Mouse (Mus musculus) intestine, embryonic 15.5 days (tissue): ENCODE measurements at regions not wholly inside any gene's neighbourhood (a gene's known extent, or its start where the extent isn't known, plus 50 kb on each side); places are given as distances from the start of the nearest gene placed in this dataset.
A peak's percentile ranks its signal among the peaks of the same experiment; 100 is the strongest.
"Not testable (repeated sequence)": the region's sequence is repeated elsewhere in the genome, so short reads cannot be mapped to it uniquely, and the experiment has no call there.

Experiments used
- ATAC-seq: fragments of 200-750 bp; cut with Nextera tagmentation; 2 replicates; pipeline ENCODE4 v1.8.0; 2017; ENCODE audit warnings: moderate TSS enrichment, moderate library complexity
- H3K27ac ChIP-seq: fragments of 300-500 bp; sonication (generic); 2 replicates; pipeline ENCODE4 v1.5.1; 2015; ENCODE audit warnings: mild to moderate bottlenecking, inconsistent platforms
- H3K27me3 ChIP-seq: fragments of 300-500 bp; sonication (generic); replicated peaks from 2 replicates; pipeline ENCODE4 v1.6.1; 2015; ENCODE audit warnings: inconsistent platforms
- H3K36me3 ChIP-seq: fragments of 300-500 bp; sonication (generic); 2 replicates; pipeline ENCODE4 v1.6.1; 2015; ENCODE audit warnings: inconsistent platforms
- H3K4me1 ChIP-seq: fragments of 300-500 bp; sonication (generic); replicated peaks from 2 replicates; pipeline ENCODE4 v1.6.1; 2015; ENCODE audit warnings: inconsistent platforms
- H3K4me2 ChIP-seq: fragments of 300-500 bp; sonication (generic); replicated peaks from 2 replicates; pipeline ENCODE4 v1.6.1; 2015; ENCODE audit warnings: mild to moderate bottlenecking, inconsistent platforms
- H3K4me3 ChIP-seq: fragments of 300-500 bp; sonication (generic); replicated peaks from 2 replicates; pipeline ENCODE4 v1.5.1; 2015; ENCODE audit warnings: inconsistent platforms
- H3K9ac ChIP-seq: fragments of 300-500 bp; sonication (generic); 2 replicates; pipeline ENCODE4 v1.6.1; 2015; ENCODE audit warnings: inconsistent platforms
- H3K9me3 ChIP-seq: fragments of 300-500 bp; sonication (generic); 2 replicates; pipeline ENCODE4 v1.6.1; 2016; ENCODE audit warnings: inconsistent platforms
- WGBS: fragments of 180-500 bp; shearing (Covaris S2); methylation state at CpG from one replicate; pipeline ENCODE4 v1.1.7; 2015; 5-methylcytosine and 5-hydroxymethylcytosine counted together

- 53% methylated on average over 1 of the region's 1 CpGs for WGBS
- no peak overlapping the region for H3K4me2 ChIP-seq
Measured at GRCm38 (mm10) chr2:53276435-53276834, 84.9 kb downstream of the Arl6ip6 start.

DNA sequence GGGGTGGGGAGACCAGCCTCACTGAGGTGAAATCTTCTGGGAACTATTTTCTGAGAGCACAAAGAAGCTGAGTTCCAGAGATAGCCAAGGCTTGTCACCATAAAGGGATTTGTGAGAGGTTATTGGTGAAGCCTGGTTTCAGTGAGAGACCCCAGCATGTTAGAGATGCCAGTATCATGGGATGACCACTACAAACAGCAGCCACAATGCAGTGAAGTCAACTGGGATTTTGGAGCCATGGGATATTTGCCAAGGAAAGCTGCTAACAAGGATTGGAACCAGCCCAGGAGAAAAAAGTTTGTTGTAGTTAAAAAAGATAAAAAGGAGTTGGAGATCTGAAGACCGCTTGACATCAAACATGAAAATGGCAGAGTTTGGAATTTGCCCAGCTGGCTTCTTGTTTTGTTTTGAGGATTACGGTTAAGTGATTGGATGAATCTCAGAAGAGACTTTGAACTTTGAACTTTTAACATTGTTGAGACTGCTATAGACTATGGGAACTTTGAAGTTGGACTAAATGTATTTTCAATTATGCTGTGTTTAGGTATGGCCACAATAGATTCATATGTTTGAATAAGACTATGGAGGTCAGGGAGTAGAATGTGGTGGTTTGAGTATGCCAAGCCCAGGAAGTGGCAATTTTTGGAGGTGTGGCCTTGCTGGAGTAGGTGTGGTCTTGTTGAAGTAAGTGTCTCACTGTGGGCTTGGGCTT, 110.3 kb downstream of the Arl6ip6 start:
- no peak overlapping the region for H3K4me3 ChIP-seq
- no peaks in the 10 kb centered on the region for H3K27me3 ChIP-seq
- whole genome bisulfite sequencing, result 79% methylated on average over 2 of the region's 2 CpGs
- no peaks in the 10 kb centered on the region for H3K36me3 ChIP-seq
- H3K9ac ChIP-seq, result no peak overlapping the region
- H3K4me2 ChIP-seq, result no peak overlapping the region
- no peak for ATAC-seq
- H3K9me3 ChIP-seq, result no peaks in the 10 kb centered on the region
- no peak overlapping the region for H3K27ac ChIP-seq
- no peaks in the 10 kb centered on the region for H3K4me1 ChIP-seq

More at GRCm38 (mm10) chr2:53276435-53276834, 84.9 kb downstream of the Arl6ip6 start:
- no peak for ATAC-seq
- H3K4me1 ChIP-seq, result no peaks in the 10 kb centered on the region
- no peaks in the 10 kb centered on the region for H3K27me3 ChIP-seq
- H3K9ac ChIP-seq, result no peak overlapping the region
- H3K4me3 ChIP-seq, result no peak overlapping the region
- H3K36me3 ChIP-seq, result no peaks in the 10 kb centered on the region
- no peaks in the 10 kb centered on the region for H3K9me3 ChIP-seq
- H3K27ac ChIP-seq, result no peak overlapping the region

GRCm38 (mm10) chr2:53330680-53331079, 139.2 kb downstream of the Arl6ip6 start:
- no peaks in the 10 kb centered on the region for H3K9me3 ChIP-seq
- peak; percentile 56 for ATAC-seq
- H3K36me3 ChIP-seq, result no peaks in the 10 kb centered on the region
- no peak overlapping the region for H3K4me2 ChIP-seq
- no peaks in the 10 kb centered on the region for H3K27me3 ChIP-seq
- H3K4me3 ChIP-seq, result no peak overlapping the region
- no peak overlapping the region for H3K9ac ChIP-seq
- 47% methylated on average over 6 of the region's 6 CpGs for WGBS
- H3K4me1 ChIP-seq, result no peaks in the 10 kb centered on the region
- no peak overlapping the region for H3K27ac ChIP-seq

- Histone ChIP-seq H3K9ac (no peak overlapping the region), H3K27me3 (no peaks in the 10 kb centered on the region), H3K4me3 (no peak overlapping the region), H3K36me3 (no peaks in the 10 kb centered on the region), H3K27ac (no peak overlapping the region), H3K9me3 (no peaks in the 10 kb centered on the region), H3K4me1 (no peaks in the 10 kb centered on the region), H3K4me2 (no peak overlapping the region)
- ATAC-seq, result no peak
- 52% methylated on average over 2 of the region's 2 CpGs for WGBS
Measured at GRCm38 (mm10) chr2:53359026-53359425, 167.5 kb downstream of the Arl6ip6 start.

- no peak overlapping the region for H3K4me3 ChIP-seq
- no peaks in the 10 kb centered on the region for H3K4me1 ChIP-seq
- H3K27me3 ChIP-seq, result no peaks in the 10 kb centered on the region
- no peak overlapping the region for H3K9ac ChIP-seq
- H3K36me3 ChIP-seq, result no peaks in the 10 kb centered on the region
- no peaks in the 10 kb centered on the region for H3K9me3 ChIP-seq
- no peak overlapping the region for H3K4me2 ChIP-seq
- peak; percentile 45; the same call in 1 of the 2 replicates for ATAC-seq
- H3K27ac ChIP-seq, result no peak overlapping the region
- WGBS, result 21% methylated on average over 1 of the region's 1 CpGs
Measured at GRCm38 (mm10) chr2:53382348-53382747, 190.8 kb downstream of the Arl6ip6 start.

- Histone ChIP-seq H3K27me3 (no peaks in the 10 kb centered on the region), H3K4me1 (no peaks in the 10 kb centered on the region), H3K27ac (no peak overlapping the region), H3K4me2 (no peak overlapping the region), H3K9me3 (no peaks in the 10 kb centered on the region), H3K9ac (no peak overlapping the region), H3K4me3 (no peak overlapping the region), H3K36me3 (no peaks in the 10 kb centered on the region)
- ATAC-seq, result no peak
- 80% methylated on average over 8 of the region's 8 CpGs for WGBS
Measured at GRCm38 (mm10) chr2:53384545-53385176, 193.1 kb downstream of the Arl6ip6 start.

- no peak for ATAC-seq
- 93% methylated on average over 3 of the region's 3 CpGs for WGBS
Measured at GRCm38 (mm10) chr2:53388652-53389051, 197.1 kb downstream of the Arl6ip6 start.

GRCm38 (mm10) chr2:53414471-53414870, 222.9 kb downstream of the Arl6ip6 start:
- no peak overlapping the region for H3K9ac ChIP-seq
- H3K4me2 ChIP-seq, result no peak overlapping the region
- H3K4me1 ChIP-seq, result no peaks in the 10 kb centered on the region
- H3K27ac ChIP-seq, result no peak overlapping the region
- no peaks in the 10 kb centered on the region for H3K27me3 ChIP-seq
- H3K36me3 ChIP-seq, result no peaks in the 10 kb centered on the region
- no peak for ATAC-seq
- no peak overlapping the region for H3K4me3 ChIP-seq
- WGBS, result 91% methylated on average over 2 of the region's 2 CpGs
- H3K9me3 ChIP-seq, result no peaks in the 10 kb centered on the region

More at GRCm38 (mm10) chr2:53388652-53389051, 197.1 kb downstream of the Arl6ip6 start:
- no peak overlapping the region for H3K9ac ChIP-seq
- no peaks in the 10 kb centered on the region for H3K4me1 ChIP-seq
- no peaks in the 10 kb centered on the region for H3K9me3 ChIP-seq
- H3K4me2 ChIP-seq, result no peak overlapping the region
- H3K4me3 ChIP-seq, result no peak overlapping the region
- no peaks in the 10 kb centered on the region for H3K27me3 ChIP-seq
- H3K27ac ChIP-seq, result no peak overlapping the region
- no peaks in the 10 kb centered on the region for H3K36me3 ChIP-seq

GRCm38 (mm10) chr2:53437046-53437815, 245.7 kb downstream of the Arl6ip6 start:
- no peaks in the 10 kb centered on the region for H3K27me3 ChIP-seq
- WGBS, result 76% methylated on average over 5 of the region's 5 CpGs
- no peaks in the 10 kb centered on the region for H3K4me1 ChIP-seq
- no peak overlapping the region for H3K27ac ChIP-seq
- H3K9me3 ChIP-seq, result no peaks in the 10 kb centered on the region
- H3K9ac ChIP-seq, result no peak overlapping the region
- H3K4me2 ChIP-seq, result no peak overlapping the region
- ATAC-seq, result no peak
- H3K4me3 ChIP-seq, result no peak overlapping the region
- H3K36me3 ChIP-seq, result no peaks in the 10 kb centered on the region

GRCm38 (mm10) chr2:53440301-53440700, 248.8 kb downstream of the Arl6ip6 start:
- not testable (repeated sequence) for H3K9me3 ChIP-seq

DNA sequence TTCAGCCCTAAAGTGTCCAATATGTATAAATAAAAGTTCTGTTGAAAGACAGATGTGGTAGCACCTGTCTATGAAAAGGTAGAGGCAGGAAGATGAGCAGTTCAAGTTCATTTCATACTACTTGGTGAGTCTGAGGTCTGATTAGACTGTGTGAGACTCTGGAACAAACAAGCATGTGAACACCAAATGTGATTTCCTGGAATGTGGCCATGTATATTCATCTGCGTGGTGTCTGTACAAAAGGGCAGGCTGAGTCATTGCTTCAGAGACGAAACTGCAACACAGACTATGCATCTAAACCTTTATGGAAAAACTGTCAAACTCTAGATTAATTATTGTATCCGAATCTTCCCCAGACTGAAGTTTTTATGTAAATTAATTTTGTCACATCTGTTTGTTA, 268.7 kb downstream of the Arl6ip6 start:
- H3K4me3 ChIP-seq, result no peak overlapping the region
- H3K9me3 ChIP-seq, result no peaks in the 10 kb centered on the region
- H3K27me3 ChIP-seq, result no peaks in the 10 kb centered on the region
- H3K4me2 ChIP-seq, result no peak overlapping the region
- H3K4me1 ChIP-seq, result no peaks in the 10 kb centered on the region
- no peaks in the 10 kb centered on the region for H3K36me3 ChIP-seq
- ATAC-seq, result no peak
- H3K9ac ChIP-seq, result no peak overlapping the region
- no peak overlapping the region for H3K27ac ChIP-seq
- 69% methylated on average over 3 of the region's 3 CpGs for WGBS

More at GRCm38 (mm10) chr2:53440301-53440700, 248.8 kb downstream of the Arl6ip6 start:
- WGBS, result 49% methylated on average over 3 of the region's 3 CpGs
- not testable (repeated sequence) for H3K27me3 ChIP-seq, ATAC-seq, H3K27ac ChIP-seq, H3K9ac ChIP-seq, H3K4me3 ChIP-seq, H3K4me2 ChIP-seq, H3K4me1 ChIP-seq, H3K36me3 ChIP-seq

DNA sequence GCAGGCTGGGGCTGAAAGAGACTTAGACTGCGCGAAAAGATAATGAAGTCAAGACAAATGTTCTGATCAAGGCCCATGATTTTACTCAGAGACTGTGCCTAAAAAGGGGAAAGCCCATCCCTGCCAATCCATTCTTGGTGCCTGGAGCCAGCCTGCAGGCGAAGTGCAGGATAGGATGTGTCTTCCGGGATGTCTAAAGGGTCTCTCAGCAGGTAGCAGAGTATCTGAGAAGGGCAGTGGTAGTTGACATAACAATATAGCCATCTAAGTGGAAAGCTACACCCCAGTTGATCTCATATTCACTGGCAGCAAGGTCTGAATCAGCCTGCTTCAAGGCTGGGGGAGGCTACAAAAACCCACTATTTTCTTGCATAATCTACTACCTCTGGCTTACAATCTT, 282.9 kb downstream of the Arl6ip6 start:
- no peaks in the 10 kb centered on the region for H3K4me1 ChIP-seq
- H3K4me3 ChIP-seq, result no peak overlapping the region
- 78% methylated on average over 4 of the region's 4 CpGs for WGBS
- no peaks in the 10 kb centered on the region for H3K36me3 ChIP-seq
- no peak overlapping the region for H3K9ac ChIP-seq
- no peak overlapping the region for H3K27ac ChIP-seq
- H3K4me2 ChIP-seq, result no peak overlapping the region
- H3K9me3 ChIP-seq, result no peaks in the 10 kb centered on the region
- ATAC-seq, result no peak
- no peaks in the 10 kb centered on the region for H3K27me3 ChIP-seq
